Mouse (Mus musculus) kidney, adult 18-20 months (tissue): ENCODE data around the gene Afm.
A peak's percentile ranks its signal among the peaks of the same experiment; 100 is the strongest.

Source experiments
- DNase-seq: peaks from one replicate; pipeline ENCODE4 v3.0.0; 2021

The Afm gene

DNA sequence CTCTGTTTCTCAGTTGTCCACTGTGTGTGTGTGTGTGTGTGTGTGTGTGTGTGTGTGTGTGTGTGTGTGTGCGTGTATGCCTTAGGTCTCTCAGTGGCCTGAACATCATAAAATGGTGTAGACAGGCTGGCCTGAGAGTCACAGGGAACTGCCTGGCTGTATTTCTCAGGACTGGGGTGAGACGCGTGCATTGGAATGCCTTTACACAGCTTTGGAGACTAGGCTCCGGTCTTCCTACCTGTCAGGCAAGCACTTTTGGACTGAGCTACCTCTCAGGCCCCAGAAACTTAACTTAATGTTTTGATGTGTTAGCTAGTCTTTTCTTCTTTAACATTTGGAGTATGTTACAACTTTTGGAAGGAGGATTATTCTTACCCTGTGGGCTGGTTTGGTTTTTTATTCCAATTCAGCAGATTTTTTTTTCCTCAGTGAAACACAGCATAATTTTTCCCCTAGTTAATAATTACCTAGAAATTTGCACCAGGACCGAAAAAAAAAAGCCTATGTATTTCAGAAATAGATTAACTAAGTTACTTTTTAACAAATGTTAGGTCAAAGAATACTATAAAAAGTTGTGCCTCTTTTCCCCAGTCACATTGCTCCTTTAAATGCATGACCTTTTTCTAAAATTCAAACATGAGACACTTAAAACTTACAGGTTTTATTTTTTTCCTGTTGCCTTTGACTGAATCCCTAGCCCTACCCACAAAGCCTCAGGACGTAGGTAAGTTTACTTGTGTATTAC lies at the start of gene Afm:
Afm (plus strand) TSS at position 577 of the 745 bp plus-strand sequence.
- DNase-seq, result peak; percentile 59

DNA sequence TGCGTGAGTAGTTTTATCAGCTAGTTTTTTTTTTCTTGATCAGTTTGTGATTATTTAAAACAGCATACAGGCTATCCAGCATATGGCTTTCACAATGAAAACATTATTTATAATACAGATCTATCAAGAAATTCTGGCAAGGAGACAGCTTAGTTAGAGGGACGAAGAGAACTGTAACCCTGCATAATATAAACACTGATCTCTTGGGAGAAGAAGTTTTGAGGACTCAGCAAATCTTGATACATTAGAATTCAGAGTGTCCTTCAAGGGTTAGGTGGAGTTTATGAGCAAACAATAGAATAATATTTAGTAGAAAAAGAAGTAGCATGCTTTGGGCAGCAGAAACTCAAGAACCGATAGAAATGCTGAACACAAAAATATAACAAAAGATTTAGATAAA lies 47.9 kb upstream of the Afm start:
- DNase-seq, result no peak

DNA sequence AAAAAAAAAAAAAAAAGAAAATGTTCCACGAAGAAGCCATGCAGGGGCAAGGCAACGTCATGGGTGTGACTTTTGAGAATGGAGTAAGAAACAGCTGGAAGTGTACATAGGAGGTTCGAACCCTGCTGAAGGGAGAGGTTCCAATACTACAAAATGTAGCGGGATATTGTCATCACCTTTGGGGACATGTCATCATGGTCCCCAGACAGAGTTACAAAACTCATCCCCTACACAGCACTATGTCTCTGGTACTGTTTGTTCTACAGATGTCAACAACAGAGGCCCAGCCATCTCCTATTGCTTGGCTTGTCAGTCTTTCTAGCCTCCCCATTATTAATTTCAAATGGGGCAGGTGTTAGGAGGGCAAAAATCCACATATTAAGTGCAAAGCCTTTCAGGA lies 44.8 kb upstream of the Afm start:
- DNase-seq, result no peak

DNA sequence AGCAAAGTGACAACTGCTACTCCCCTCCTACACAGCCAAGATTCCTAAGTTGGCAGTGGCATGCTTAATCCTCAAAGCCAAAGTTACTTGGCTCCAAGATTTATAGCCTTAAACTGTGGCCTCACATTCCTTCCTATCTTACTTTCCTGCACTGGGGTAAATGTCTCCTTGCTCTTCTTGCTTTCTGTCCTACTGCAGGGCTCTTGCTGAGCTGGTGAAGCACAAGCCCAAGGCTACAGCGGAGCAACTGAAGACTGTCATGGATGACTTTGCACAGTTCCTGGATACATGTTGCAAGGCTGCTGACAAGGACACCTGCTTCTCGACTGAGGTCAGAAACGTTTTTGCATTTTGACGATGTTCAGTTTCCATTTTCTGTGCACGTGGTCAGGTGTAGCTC lies 44.4 kb upstream of the Afm start:
- no peak for DNase-seq

DNA sequence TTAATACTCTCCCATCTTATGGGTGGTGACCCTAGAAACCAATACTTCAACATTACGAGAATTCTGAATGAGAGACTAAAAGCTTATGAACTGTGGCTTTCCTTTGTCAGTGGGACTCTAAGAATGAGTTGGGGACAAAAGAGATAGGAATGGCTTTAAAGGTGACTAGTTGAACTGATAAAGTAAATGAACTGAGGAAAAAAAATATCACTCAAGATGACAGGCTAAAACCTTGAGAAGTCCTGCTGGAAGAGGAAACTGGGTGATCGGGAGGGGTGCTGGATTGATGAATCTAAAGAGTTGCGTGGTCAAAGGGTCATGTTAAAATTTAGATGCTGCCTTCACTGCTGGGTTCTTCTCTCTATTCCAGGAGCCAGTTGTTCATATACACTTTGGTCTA lies 42.0 kb upstream of the Afm start:
- no peak for DNase-seq

DNA sequence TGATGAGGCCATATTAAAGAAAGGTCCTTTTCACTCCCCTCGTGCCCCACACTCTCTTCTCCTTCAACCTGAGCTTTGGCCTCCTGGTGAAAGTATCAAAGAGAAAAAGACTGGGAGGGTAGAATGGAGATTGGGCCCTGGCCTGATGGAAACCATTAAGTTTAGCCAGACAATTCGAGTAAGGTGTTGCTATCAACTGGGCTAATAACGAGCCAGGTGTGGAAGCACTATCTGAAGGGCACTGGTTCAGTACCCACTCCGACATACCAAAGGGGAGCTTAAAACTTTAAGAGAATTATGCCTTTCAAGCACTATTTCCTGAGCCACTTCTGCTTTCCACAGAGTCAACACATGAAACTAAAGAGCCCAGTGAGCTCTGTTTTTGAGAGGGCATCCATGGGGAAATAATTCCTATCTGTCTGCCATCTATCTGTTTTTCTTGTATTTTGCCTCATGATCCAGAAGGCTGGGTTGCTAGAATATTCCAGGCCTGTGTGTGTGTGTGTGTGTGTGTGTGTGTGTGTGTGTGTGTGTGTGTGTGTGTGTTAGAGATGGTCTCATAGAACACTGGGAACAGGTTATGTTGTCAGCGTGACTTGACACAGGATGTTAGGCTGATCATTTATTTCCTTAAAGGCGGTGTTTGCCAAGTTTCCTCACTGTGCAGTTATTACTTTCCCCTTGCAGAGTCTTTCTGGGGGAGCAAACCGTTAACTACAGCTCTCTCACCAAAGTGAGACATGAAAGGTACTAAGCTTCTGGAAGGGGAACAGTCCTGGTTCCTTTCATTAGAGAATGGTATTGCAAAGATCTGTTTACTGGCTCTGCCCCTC lies 41.2 kb upstream of the Afm start:
- DNase-seq, result no peak

DNA sequence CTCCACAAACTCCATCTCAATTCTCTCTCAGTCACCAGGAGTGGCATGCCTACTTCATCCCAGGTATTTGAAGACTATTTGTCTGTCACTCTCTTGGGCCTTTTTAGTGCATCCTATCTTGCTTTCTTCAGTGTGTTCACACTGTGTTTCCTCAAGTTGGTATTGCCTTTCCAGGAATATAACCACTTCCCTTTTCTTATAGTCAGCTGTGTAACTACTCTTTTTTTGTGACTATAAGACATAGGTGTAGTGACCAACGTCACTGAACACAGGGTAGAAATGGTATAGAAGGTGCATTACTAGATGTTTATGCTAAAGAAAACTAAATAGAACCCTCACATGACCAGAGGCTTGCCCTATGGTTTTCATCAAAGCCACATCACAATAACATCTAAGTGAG lies 39.8 kb upstream of the Afm start:
- DNase-seq, result no peak

DNA sequence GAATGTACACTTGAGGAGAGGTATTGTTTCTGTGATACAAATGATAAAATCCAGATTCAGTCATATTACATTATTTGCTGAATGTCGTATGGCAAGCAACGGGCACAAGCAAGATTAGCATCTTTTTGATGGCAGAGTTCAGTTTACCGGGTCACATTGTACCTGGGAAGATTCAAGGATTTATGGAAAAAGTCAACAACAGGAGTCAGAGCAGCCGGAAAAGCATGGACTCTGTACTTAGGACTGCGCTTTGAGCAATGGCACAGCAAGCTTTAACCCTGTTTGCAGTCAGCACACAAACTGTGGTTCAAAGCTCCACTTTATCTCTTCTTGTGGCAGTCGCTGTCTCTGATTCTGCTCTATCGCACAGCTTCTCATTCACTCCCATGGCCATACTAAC lies 33.1 kb upstream of the Afm start:
- no peak for DNase-seq

DNA sequence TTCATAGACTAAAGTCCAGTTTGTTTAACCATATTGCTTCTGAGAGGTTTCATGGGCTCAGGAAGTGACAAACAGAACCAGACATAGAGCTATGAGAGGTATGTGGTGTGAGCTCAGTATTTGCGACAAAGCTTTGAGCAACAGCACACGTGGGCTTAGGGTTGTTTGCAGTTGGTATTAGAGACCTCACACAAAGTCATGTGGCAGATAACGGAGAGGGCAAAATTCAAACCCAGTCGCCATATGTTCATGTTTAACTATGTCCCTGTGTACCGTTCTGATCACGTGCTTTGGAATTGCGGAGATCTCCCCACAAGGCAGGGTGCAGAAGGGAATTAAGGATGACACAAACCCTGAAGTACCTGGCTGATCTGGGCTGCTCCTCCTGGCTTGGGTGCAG lies 30.4 kb upstream of the Afm start:
- no peak for DNase-seq

DNA sequence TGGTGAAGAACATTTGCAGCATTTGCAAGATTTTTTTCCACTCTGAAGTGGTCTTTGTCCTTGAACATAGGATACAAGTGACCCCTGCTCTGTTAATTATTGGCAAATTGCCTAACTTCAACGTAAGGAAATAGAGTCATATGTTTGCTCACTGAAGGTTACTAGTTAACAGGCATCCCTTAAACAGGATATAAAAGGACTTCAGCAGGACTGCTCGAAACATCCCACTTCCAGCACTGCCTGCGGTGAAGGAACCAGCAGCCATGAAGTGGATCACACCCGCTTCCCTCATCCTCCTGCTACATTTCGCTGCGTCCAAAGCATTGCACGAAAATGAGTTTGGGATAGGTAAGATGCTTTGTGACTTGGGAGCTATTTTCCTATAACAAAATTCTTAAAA lies 28.2 kb upstream of the Afm start, which contains the start of gene Afp:
Afp (plus strand) TSS at position 220 of the 400 bp plus-strand sequence.
- DNase-seq, result no peak

DNA sequence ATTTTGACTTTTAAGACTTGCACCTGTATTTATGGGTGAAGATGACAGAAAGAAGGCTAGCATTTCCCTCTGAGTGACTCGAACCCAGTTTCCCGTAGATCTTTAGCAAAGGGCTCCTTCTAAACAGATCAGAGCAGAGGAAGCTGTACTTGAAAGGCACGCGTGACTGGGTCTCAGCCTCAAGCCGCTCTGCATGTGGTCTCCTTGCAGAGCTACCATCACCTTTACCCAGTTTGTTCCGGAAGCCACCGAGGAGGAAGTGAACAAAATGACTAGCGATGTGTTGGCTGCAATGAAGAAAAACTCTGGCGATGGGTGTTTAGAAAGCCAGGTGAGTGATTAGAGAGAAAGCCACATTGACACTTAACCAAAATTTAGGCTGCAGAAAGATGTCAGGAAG lies 26.3 kb upstream of the Afm start:
- no peak for DNase-seq

DNA sequence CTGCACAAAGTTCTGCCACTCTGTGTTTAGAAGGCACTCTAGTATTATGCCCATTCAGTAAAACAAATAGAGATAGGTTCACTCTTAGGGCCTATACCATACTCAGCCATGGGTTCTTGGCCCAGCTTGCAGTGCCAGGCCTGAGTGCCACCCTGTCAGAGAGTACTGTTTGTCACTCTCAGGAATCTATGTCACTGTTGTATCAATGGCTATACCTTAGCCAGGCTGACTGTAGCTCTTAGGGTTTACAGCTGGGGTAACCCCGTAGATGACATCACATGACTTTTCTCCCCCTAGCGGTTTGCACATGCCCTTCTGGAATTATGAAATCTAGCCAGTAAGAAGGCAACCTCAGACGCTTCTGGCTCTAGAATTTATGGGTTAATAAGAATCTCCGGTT lies 24.4 kb upstream of the Afm start:
- DNase-seq, result no peak

DNA sequence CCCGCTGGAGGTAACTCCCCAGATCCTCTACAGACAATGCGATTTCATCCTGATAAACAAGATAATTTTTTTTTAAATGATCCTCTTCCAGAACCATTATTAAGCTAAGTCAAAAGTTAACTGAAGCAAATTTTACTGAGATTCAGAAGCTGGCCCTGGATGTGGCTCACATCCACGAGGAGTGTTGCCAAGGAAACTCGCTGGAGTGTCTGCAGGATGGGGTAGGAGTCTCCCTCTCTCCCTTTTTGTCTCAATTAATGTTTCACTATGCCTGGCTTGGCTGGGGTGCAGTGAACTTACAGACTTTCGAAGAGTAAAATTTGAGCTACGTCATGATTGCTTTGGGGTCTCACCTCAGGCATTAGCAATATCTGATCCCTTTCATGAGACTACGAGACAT lies 19.2 kb upstream of the Afm start:
- no peak for DNase-seq

DNA sequence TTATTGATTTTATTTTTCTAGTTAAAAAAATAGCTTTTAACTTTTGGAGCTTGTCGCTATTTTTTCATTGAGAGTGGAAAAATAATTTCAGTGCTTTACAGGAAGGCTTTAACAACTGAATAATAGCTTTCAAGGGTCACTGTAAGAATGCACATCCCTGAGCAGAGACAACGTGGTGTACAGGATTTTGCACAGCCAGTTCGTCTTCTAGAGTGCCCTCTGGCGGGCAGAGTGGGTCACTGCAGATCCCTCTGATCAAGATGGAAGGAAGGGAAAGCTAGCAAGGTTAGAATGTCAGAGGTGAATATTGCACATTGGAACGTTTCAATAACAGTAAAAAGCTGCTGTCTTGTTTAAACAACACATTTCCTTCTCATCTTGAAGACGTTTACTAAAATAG lies 18.0 kb upstream of the Afm start:
- DNase-seq, result peak; percentile 82

DNA sequence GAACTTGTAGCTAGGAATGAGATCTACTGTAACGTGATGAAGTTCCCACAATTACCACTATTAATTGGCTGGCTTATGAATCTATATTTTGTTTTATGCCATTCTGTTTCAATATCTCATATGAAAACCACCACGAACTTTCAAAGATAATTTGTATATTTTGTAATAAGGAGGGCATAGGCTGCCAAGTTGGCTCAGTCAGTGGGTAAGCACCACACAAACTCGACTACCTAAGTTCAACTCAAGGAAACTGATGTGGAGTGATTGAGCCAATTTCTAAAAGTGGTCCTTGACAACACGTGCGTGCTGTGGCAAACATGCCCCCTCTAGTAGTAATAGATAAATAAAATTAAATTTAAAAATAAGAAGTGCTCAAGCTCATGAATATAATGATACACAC lies 17.0 kb upstream of the Afm start:
- no peak for DNase-seq

DNA sequence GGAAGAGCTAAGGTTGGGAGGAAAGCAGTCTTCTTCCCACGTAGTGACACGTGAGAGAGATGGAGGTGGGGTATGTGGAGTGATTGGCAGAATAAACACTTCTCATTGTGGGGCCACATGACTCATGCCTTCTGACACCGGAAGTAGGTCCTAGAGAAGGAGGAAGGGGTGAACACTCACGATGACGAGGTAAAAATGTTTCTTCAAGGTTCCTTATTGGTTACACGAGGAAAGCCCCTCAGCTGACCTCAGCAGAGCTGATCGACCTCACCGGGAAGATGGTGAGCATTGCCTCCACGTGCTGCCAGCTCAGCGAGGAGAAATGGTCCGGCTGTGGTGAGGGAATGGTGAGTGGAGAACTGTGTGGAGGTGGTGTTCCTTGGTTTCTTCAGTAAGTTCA lies 14.0 kb upstream of the Afm start:
- no peak for DNase-seq

DNA sequence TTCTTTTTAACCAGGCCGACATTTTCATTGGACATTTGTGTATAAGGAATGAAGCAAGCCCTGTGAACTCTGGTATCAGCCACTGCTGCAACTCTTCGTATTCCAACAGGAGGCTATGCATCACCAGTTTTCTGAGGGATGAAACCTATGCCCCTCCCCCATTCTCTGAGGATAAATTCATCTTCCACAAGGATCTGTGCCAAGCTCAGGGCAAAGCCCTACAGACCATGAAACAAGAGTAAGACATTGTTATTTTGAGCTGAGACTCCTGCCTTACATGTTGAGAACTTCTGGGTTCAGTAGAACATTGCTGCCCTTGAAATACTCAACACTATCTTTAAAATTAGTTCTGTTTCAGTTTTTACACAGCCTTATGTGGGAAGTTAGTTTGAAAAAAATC lies 12.2 kb upstream of the Afm start:
- no peak for DNase-seq

DNA sequence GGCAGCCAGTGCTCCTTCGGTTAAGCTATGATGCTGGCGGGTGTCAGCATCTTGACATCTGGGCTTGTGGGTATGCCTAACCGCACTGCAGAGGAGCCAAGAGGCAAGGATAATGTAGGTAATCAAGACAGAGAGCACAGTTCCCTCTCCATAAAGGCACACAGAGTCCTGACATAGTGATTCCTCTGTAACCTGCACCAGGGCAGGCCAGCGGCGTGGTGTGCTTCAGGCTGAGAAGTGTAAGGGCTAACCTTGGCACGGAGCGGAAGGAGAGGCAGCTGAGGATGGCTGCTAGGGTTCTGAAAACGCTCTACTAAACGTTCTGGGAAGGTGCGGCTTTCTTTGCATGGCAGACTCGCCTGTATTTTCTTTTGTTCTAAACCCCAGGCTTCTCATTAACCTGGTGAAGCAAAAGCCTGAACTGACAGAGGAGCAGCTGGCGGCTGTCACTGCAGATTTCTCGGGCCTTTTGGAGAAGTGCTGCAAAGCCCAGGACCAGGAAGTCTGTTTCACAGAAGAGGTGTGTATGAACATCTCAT lies 11.3 kb upstream of the Afm start:
- DNase-seq, result no peak

DNA sequence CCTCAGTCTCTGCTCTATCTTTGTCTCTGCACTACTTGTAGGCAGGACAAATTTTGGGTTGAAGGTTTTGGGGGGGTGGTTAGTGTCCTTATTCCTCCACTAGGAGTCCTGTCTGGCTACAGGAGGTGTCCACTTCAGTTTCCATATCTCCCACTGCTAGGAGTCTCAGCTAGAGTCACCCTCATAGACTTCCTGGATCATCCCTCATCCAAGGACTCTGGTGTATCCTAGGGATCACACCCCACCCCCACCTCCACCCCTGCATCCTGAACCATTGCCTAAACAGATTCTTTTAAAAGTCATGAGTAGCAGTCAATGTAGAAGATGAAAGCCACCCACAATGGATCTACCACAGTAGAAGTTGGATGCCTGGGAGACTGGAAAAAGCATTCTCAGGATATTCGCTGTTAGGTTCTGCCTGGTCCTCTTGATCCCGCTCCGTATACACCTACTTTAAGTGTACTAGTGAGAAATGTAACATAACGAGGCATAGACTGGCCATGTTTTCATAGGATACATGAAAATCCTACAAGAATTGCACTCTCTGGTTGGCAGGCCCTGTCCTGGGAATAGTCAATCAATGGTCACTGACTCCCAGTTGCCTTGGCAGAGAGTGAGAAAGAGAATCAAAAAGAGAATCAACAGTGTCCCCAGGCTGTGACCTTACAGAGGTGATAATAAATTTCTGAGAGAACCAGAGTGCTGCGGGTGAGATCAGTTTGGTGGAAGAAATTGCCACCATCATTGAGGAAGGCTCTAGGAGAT lies 8.7 kb upstream of the Afm start:
- no peak for DNase-seq

DNA sequence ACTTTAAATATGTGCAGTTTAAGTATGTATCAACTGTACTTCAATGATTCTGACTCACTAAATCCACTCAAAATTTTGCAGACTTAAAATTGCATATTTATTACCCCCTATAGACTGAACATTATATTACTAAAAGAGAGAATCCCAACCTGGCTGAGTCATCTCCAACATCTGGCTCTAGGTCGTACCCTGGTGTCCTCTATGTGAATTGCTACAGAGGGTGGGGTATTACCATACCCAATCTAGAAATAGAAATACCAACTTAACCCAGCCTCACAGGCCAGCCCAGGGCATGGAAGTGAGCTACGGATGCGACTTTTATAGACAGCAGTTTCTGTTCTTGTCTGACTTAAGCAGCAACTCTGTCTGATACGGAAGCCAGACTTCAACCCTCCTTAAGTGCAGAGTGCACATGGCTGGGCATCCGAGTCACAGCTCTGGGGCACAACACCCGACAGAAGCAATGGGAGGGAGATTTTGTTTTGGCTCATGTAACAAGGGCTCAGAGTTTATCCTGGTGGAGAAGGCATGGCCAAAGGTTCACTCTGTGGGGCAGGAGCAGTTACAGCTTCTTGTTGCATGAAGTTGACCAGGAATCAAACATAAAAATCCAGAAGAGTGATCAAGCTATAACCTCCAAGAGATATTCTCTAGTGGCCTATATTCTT lies 6.3 kb upstream of the Afm start:
- DNase-seq, result peak; percentile 29

DNA sequence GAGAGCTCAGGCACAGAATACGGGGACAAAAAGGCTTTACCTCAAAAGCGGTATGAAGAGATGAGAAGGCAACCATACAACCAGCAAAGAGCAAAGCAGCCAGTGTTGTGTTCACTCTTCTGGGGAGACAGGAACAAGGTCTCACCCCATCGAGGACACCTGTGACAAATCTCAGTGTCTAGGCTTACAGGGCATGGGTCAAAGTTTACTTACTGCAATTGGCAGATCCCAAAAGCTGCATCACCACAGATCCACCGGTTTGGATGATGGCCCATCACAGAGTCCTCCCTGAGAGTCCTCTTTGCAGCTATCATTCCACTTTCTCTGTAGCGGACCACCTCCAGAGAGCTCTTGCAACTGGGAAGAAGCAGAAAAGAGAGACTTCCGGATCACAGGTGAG lies 3.2 kb upstream of the Afm start:
- no peak for DNase-seq

DNA sequence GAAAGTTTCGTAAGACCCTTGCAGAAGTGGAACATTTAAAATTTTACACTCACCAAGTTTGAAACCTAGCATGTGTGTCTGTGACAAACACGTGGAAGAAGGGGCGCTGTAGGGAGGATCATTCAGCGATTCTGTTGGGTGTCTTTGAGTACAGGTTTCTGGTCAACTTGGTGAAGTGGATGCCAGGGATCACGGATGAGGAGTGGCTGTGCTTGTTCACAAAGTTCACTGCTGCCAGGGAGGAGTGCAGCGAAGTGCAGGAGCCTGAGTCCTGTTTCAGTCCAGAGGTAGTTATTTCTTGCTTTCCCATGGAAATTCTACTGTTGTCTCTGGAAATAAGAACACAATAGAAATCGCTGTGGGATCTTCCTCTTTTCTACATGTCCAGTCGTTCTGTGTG lies 32.5 kb downstream of the Afm start:
- no peak for DNase-seq

DNA sequence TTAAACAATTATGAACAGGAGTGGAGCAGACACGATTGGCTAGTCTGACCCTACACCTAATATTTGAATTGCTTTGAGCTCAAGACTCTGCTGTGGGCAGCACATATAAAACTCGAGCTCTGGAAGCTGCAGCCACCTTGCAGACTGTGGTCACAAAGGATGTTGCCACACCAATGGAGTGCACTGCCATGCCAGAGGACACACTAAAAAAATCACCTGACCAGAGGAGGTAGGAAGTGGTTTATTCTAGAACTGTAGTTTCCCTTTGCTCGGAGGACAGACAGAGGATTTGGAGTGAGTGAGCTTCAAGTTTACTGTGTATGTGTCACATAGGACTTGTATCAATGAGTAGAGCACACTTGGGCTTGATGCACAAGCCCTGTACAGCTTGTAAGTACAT lies 37.3 kb downstream of the Afm start:
- DNase-seq, result no peak
